Mouse (Mus musculus): ENCODE results near the gene Ccl11. TPM values are rescaled to one million over a fixed set of nuclear protein-coding genes. Genes with fewer than 3 reads are reported as not detected.

The Ccl11 gene
- not detected in 3 replicates for total RNA-seq (2017)

DNA sequence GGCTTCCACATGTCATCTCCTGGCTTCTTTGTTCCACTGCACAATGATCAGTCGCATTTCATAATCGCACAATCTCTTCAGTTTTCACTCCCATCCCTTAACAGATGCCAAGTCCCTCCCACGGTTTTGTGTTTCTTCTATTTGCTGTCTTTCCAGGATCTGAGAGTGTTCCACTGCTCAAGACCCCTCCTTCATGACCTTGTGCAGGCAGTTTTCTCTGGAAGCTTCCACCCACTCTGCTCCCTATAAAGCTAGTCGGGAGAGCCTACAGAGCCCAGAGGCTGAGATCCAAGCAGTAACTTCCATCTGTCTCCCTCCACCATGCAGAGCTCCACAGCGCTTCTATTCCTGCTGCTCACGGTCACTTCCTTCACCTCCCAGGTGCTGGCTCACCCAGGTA, at the start of gene Ccl11:
Ccl11 (plus strand) TSS at position 178 of the 400 bp plus-strand sequence.
- no peak for ATAC-seq (replicated peaks; ENCODE audit: insufficient number of reproducible peaks, low FRiP score, low TSS enrichment, poor library complexity, severe bottlenecking)

DNA sequence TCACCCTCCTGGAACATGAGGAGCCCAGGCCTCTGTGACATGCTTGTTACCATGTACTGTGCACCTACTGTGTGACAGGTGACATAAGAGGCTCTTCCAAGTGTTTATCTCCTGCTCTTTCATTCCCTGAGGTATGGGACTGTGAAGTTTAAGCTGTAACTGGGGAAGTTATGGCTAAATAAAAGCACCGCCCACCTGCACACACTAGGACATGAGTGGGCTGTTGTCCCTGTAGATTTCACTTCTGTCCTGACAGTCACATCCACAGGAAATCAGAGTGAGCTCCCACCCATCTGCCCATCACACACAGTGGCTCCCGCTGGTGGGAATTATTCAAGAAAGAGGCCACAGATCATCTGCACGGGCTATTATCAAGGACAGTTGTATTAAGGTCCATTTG, 47.5 kb upstream of the Ccl11 start:
- no peak for ATAC-seq (replicated peaks; ENCODE audit: insufficient number of reproducible peaks, low FRiP score, low TSS enrichment, poor library complexity, severe bottlenecking)

DNA sequence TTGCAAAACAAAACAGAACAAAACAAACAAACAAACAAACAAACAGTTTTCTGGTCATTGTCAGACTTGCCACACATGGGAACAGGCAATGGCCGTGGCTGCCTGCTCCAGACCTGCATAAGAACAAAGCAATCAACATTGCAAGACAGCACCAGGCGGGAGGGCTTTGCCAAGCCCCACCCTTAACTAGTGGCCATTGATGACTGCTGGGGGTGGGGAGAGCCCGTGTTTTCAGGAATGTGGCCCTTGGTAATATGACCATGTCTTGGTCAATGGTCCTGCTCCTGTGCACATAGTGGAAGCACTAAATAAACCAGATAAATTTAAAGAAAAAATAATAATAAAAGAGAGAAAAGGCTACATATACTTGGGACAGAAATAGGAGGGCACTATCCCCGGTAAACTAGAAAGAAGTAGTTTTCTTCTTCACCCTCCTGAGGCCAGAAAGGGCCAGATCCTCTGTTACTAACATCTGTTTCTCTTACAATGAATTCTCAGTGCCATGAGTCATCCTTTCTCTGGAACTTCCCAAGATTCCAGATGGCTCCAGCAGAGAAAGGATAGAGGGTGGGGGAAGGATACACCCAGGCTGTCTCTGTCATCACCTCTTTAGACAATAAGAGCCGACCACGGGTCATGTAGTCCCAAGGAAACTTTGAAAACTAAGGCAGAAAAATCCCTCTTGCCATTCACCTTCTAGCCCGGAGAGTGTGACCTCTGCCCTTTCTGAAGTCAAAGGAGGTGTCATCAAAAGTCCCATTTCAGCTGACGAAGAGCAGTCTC, 46.0 kb upstream of the Ccl11 start:
- no peak for ATAC-seq (replicated peaks; ENCODE audit: insufficient number of reproducible peaks, low FRiP score, low TSS enrichment, poor library complexity, severe bottlenecking)

DNA sequence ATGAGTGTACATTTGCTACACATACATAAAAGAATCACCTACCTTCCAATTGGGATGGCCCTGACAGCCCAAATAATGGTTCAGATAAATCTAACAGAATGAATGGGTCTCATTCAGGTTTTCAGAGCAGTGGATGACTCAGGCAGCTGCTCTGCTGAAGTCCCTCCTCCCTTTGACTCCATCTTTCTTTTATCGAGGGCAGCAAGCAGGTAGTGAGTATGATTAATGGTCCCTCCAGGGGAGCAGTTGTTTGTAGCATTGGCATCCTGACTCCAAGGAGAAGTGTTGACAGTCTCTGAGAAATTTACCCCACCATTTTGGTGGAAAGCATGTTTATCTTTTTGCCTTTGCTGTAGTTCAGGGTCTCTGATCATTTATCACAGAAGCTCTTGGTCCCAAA, 43.9 kb upstream of the Ccl11 start:
- no peak for ATAC-seq (replicated peaks; ENCODE audit: insufficient number of reproducible peaks, low FRiP score, low TSS enrichment, poor library complexity, severe bottlenecking)

DNA sequence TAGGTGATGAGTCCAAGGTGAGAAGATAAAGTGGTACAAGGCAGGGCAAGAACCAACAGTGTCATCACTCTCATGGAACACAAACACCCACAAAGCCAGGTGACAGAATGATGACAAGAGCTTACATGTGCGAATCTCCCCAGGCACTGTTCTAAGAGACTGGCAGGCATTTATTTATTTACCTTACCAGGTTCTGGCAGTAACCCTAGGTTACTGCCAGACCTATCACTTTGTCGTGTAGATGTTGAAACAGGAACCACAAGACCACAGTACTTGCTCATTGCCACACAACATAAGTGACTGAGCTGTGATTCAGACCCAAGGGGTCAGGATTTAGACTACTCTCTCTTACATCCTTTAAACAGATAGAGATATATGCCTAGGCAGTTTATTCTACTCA, 42.6 kb upstream of the Ccl11 start:
- ATAC-seq (replicated peaks; ENCODE audit: insufficient number of reproducible peaks, low FRiP score, low TSS enrichment, poor library complexity, severe bottlenecking), result peak; percentile 61; the same call in 1 of the 2 replicates

DNA sequence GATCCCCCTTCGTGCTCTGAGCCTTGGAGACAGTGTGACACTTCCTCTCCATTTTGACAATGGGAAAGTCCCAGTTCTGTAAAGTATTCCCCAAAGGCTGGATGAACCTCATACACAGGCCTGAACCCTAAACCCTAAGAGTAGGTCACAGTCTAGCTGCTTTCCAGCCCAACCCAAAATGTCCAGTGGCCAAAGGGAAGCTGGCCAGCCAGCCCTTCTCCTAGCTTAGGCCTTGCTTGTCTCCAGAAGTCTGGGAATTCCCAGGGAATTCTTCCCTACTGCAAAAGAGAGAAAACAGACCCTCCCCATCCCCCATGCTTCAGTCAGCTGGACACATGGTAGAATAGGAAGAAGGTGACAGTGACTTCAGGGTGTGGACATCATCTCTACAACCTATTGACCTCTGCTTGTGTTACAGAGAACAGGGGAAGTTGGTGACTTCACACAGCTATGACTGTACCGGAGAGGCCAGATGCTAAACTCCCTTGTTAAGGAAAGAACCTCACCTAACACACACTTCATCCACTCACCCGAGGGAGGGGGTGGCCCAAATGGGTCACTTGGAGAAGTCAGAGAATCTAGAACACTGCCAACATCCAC, 41.3 kb upstream of the Ccl11 start:
- ATAC-seq (replicated peaks; ENCODE audit: insufficient number of reproducible peaks, low FRiP score, low TSS enrichment, poor library complexity, severe bottlenecking), result peak; percentile 89

DNA sequence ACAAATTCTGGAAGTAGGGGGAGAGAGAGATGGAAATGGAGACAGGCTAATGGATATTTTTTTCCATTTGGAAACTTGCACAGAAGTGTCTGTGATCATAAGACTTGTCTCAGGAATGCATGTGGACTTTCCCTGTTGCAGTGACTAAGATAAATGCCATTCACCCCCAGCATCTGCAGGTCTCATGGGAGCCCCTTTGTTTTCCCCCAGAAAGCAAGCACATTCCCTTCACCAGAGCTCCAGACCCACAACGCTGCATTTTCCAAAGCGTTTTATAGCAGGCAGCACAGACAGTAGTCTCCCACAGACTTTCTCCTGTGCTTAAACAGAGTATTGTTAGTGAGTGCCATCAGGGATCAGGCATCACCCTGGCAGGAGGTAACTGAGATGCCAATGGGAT, 38.2 kb upstream of the Ccl11 start:
- no peak for ATAC-seq (replicated peaks; ENCODE audit: insufficient number of reproducible peaks, low FRiP score, low TSS enrichment, poor library complexity, severe bottlenecking)

DNA sequence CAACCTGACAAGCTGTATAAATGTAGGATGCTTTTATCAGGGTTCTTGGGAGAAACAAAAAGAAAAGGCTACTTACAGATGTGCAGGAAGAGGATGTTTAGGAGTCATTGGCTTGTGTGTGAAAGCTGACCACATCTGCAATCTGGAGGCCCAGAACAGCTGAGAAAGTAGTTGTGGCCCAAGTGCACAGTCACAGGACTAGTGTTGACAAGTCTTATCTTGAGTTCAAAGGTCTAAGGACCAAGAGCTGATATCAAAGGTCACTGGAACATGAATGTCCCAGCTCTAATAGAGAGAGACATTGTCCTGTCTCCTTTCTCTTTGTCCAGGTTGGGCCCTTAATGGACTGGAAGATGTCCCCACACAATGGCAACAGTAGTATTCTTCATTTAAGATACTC, 37.8 kb upstream of the Ccl11 start:
- no peak for ATAC-seq (replicated peaks; ENCODE audit: insufficient number of reproducible peaks, low FRiP score, low TSS enrichment, poor library complexity, severe bottlenecking)

DNA sequence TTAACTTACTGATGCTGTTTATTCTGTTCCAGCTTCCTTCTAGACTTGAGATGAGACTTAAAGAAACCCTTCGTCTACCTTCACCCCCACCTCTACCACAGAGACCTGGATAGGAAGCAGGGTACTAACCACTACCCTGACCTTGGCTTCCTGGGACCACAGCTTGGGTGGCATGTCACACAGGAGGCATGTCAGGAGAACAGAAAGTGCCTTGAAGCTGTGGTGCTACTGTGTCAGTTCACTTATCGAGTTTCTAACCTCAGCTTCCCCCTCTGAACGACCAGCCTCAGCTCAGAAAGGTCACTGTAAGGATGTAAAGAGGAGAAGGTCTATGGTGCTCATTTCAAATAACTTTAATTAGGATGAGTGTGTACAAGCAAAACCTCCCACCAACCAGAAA, 36.2 kb upstream of the Ccl11 start:
- no peak for ATAC-seq (replicated peaks; ENCODE audit: insufficient number of reproducible peaks, low FRiP score, low TSS enrichment, poor library complexity, severe bottlenecking)

DNA sequence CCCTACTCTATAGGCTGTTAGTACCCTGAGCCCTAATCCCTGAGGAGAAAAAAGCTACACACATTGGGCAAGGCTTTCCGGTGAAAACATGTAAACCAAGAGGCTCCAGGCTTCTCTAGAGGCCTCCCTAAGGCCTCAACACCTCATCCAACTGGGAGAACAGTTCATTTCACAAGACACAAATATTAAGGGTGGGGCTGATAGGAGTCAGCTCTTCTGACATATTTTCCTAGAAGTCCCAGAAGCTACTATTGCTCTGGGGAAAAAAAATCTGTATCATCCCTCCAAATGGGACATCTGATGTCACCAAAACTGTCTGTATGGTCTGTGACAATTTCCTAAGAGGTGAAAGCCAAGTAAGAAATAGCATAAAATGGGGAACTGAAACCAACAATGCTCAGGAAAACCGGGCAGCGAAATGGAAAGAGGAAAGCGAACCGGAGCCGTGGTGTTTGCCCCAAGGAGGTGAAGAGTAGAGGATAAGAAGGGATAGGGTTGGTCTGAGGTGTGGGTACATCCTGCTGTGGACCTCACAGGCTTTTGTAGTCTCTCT, 35.0 kb upstream of the Ccl11 start:
- peak; percentile 54; the same call in 1 of the 2 replicates for ATAC-seq (replicated peaks; ENCODE audit: insufficient number of reproducible peaks, low FRiP score, low TSS enrichment, poor library complexity, severe bottlenecking)

DNA sequence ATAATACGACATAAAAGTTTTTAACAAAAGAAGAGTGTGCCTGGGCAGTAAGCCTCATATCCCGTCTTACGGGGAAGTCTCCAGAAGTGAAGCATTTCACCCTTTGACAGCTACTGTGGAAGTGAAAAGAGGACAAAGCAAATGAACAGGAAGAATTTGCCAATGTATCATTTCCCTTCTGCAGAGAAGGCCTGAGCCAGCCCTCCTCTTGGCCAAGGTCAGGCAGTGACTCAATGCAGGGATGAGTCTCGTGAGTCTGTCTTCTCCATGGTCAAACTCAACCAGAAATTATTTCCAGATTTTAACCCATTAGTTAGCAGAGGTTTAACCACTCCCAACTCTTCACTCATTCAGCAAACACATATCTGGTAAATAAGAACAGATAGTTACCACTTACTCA, 33.9 kb upstream of the Ccl11 start:
- no peak for ATAC-seq (replicated peaks; ENCODE audit: insufficient number of reproducible peaks, low FRiP score, low TSS enrichment, poor library complexity, severe bottlenecking)

DNA sequence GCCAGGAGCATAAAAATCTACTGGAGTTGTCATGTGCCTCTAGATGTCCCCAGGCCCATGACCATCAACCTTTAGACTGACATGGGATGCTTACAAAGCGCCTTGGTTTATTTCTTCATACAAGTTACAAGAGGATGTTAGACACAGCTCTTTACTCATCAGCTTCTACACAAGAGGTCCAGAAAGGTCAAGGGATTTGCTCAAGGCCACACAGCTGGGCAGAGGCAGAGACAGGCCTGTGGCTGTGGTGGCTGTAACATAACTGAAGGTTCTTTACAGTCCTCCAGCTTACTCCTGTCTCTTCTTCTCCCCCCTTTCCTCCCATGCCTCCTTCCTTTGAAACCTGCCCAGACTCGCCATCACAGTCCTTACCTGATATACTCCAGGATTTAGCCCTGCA, 27.5 kb upstream of the Ccl11 start:
- no peak for ATAC-seq (replicated peaks; ENCODE audit: insufficient number of reproducible peaks, low FRiP score, low TSS enrichment, poor library complexity, severe bottlenecking)

DNA sequence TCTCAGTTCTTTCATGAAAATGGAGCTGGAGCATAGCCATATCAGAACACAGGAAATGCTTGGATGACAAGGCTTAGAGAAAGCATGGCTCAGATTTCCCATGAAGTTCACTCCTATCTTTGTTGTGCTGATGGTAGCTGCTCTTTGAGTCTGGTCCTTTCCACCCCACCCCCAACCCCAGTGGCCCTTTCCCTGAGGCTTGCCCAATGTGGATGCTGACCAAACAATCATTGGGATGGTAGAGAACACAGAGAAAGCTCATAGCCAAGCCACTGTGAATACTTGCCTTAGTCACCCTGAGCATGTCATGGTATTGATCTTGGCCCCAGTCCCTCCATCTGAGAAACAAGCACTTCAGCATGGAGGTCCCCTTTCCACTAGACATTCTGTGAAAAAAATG, 25.5 kb upstream of the Ccl11 start:
- no peak for ATAC-seq (replicated peaks; ENCODE audit: insufficient number of reproducible peaks, low FRiP score, low TSS enrichment, poor library complexity, severe bottlenecking)

DNA sequence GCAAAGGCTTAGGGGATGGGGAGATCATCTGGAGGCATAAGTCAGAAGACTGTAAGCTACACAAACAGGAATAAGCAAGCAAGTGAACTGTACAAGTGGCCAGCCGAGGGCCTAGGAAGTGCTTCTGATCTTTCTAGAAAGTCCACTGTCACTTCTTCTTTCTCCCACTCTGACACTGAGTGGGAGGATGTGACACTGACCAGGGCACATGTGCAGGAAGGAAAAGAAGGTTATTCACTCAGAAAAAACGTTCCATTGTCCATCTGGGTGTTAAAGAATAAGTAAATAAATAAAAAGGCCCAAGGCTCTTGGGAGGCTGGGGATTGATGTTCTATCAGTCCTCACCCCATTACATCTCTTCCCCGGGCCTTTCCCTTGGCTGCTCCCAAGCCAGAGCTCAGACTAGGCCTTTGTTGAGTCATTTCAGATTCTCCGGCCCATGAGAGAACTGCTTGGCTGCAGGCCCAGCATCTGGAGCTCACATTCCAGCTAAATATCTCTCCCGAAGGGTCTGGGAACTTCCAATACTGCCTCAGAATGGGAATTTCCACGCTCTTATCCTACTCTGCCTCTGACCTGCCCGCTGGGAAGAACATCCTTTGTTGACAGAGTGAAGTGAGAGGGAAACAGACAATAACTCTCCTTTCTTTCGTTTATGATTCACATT, 24.8 kb upstream of the Ccl11 start:
- no peak for ATAC-seq (replicated peaks; ENCODE audit: insufficient number of reproducible peaks, low FRiP score, low TSS enrichment, poor library complexity, severe bottlenecking)

DNA sequence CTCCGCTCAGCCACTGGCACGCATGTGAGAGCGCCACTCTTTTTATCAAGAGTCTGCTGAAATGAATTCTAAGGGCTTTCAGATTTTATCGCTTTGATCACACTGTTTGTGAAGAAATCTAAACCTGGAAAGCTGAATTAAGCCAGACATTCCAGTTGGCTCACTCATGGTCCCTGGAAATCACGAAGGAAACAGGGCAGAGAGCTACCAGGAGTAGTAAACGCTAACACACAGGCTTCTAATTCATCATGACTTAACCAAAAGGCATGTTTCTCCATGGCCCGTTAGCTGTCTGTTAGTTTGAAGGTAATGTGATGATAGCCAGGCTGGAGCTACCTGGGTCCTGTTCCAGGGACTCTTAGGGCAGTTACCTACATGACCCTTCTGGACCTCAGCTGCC, 23.2 kb upstream of the Ccl11 start:
- no peak for ATAC-seq (replicated peaks; ENCODE audit: insufficient number of reproducible peaks, low FRiP score, low TSS enrichment, poor library complexity, severe bottlenecking)

DNA sequence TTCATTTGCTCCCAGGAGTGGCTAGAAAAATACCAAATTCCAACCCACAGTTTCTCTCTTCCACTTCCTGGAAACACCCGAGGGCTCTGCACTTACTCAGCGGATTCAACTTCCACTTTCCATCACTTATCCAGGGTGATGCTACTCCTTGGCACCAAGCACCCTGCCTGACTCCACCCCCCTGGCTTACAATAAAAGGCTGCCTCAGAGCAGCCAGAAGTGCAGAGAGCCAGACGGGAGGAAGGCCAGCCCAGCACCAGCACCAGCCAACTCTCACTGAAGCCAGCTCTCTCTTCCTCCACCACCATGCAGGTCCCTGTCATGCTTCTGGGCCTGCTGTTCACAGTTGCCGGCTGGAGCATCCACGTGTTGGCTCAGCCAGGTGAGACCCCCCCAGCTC, 22.3 kb upstream of the Ccl11 start, which contains the start of gene Ccl2:
Ccl2 (plus strand) TSS at position 216 of the 400 bp plus-strand sequence.
- peak; percentile 91 for ATAC-seq (replicated peaks; ENCODE audit: insufficient number of reproducible peaks, low FRiP score, low TSS enrichment, poor library complexity, severe bottlenecking)

DNA sequence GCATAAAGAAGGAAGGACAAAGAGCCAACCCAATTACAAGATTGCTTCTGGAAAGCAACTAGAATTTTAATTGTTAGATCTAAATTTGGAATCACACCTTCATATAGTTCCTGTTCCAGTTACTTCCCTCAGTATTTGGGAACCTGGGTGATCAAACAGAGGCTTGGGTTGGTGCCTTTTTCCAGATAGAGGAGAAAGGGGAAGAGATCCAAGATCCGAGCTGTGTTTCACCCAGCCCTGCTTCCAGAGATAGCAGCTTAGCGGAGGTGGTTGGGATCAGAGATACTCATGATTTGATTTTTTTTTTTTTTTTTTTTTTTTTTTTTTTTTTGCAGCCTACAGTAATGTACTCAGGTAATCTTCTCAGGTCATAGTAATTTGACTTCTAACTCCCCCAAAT, 21.8 kb upstream of the Ccl11 start:
- no peak for ATAC-seq (replicated peaks; ENCODE audit: insufficient number of reproducible peaks, low FRiP score, low TSS enrichment, poor library complexity, severe bottlenecking)

DNA sequence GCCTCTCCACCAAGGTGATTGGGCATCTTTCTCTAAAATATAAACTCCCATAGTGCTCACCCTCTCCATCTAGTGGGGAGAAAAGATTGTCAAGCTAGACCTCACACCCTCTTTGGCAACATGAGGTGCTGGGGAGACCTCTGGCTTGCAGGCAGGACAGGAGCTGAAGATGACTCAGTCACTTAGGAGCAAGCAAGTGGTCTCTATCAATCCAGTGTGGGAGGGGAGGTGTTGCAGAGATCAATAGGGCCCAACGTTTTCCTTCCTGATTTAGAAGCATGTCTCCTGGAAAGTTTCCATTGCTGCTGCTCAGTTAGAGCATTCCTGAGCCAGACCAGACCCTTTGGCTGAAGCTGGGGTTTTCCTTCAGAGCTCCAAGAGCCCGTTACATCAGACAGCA, 19.1 kb upstream of the Ccl11 start, which contains the start of gene Gm17268:
Gm17268 (minus strand) TSS at position 28 of the 400 bp plus-strand sequence.
- ATAC-seq (replicated peaks; ENCODE audit: insufficient number of reproducible peaks, low FRiP score, low TSS enrichment, poor library complexity, severe bottlenecking), result no peak

DNA sequence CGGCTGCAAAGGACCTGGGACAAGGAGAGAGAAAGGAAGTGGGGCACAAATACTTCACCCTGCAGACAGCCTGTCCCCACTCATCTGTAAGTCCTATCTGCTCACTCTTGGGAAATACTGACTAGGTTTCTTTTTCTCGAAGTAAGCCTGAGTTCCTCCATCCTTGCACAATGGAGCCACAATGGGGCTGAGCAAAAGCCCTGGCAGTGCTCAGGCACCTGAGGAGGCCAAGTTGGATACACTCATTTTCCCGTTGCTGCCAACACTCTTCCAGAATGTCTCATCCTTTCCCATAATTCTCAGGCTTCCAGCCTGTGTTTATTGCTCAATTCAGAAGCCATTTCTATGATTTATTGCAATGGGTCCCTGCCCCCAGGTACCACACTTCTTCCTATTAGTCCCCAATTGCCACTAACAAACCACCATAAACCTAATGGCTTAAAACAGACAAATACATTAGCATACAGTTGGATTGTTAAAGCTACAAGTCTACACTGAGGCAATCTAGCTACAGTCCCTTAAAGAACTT, 18.4 kb upstream of the Ccl11 start:
- ATAC-seq (replicated peaks; ENCODE audit: insufficient number of reproducible peaks, low FRiP score, low TSS enrichment, poor library complexity, severe bottlenecking), result no peak
